Mouse (Mus musculus) telencephalon, adult 2 months (tissue): ENCODE measurements around the gene Wdr34.

Experiments used
- DNase-seq: peaks from one replicate; pipeline ENCODE4 v3.0.0-alpha.2; 2011; ENCODE audit warnings: low read depth, low spot score

Wdr34 gene

GRCm38 (mm10) chr2:30032244-30032846 is 16.3 kb downstream of the Wdr34 start:
- DNase-seq, result no peak

GRCm38 (mm10) chr2:30026997-30027396 is 21.7 kb downstream of the Wdr34 start:
- DNase-seq, result no peak

GRCm38 (mm10) chr2:30025454-30025853 is 23.2 kb downstream of the Wdr34 start:
- no peak for DNase-seq

DNA sequence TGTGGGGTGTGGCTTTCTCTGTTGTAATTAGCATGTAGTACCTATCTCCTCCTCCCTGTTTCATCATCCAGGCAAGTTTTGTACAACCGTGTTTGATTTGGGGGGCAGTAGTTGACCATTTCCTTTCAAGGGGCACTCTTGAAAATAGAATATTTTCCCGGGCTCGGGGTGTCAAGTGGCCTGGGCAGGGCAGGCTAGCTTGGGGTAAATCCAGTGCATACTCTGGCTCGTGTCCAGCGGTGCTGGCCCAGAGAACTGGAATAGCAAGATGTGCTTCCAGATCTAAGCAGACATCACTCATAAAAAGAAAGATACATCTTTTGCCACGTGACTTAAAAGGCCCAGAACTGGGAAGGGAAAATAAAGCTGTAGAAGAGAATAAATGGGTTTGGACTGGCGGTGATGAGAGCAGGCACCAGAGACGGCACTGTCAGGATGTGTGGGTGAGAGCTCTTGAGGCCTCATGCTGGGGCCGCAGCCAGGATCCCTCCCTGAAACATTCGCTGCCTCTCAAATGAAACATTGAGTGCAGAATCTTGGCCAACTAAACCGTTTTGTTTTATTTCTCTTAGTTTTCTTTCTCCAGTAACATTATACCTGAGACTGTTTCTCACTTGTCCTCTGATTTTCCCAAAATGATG is 34.2 kb downstream of the Wdr34 start:
- peak; percentile 28 for DNase-seq

- no peak for DNase-seq
These were observed 37.8 kb downstream of the Wdr34 start for GRCm38 (mm10) chr2:30010840-30011281.

GRCm38 (mm10) chr2:30009101-30009500 is 39.6 kb downstream of the Wdr34 start:
- no peak for DNase-seq

DNA sequence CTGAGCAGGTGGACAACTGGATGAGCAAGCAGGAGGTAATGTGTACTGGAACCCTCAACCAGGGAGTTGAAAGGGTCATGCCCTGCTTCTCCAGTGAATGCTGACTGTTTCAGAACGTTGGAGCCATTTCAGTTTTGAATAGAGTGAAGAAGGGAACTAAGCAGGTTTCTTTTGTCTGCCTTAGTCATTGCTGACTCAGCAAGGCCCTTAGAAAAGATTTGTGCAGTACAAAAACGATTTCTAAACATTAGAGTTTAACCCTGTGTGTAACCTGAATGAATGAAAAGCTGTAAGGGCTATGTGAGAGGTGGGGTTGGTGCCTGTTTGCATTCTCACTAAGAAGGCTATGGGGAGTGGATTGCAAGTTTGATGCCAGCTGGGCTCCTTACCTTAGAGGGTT is 56.7 kb downstream of the Wdr34 start:
- DNase-seq, result no peak
